Mouse (Mus musculus): ENCODE results near the gene Nosip.

GRCm38 (mm10) chr7:45073949-45074348 is 11.7 kb downstream of the Nosip start:
- TF ChIP-seq POLR2A (IDR thresholded peaks at IDR 0.05; ENCODE audit: insufficient read depth, low read depth, low read length) (no peak), CTCF (IDR thresholded peaks at IDR 0.05) (no peak), EP300 (IDR thresholded peaks at IDR 0.05; ENCODE audit: insufficient read depth, low read depth, low read length) (no peak)

Measured in heart, adult 2 months (tissue).